Mouse (Mus musculus) intestine, embryonic 14.5 days (tissue): ENCODE measurements at regions not wholly inside any gene's neighbourhood (a gene's known extent, or its start where the extent isn't known, plus 50 kb on each side); places are given as distances from the start of the nearest gene placed in this dataset.

Source experiments
- ATAC-seq: fragments of 200-750 bp; cut with Nextera tagmentation; replicated peaks from 2 replicates; pipeline ENCODE4 v1.8.0; 2017; ENCODE audit warnings: low read depth, moderate number of reproducible peaks, moderate TSS enrichment, moderate library complexity; ENCODE audit not compliant: low FRiP score, low TSS enrichment
- DNase-seq: peaks from one replicate; pipeline ENCODE4 v3.0.0-alpha.2; 2018; ENCODE audit warnings: low spot score
- H3K27ac ChIP-seq: fragments of 300-500 bp; sonication (generic); 2 replicates; pipeline ENCODE4 v1.5.1; 2014; ENCODE audit warnings: low read depth, mild to moderate bottlenecking, control low read depth
- H3K27me3 ChIP-seq: fragments of 300-500 bp; sonication (generic); replicated peaks from 2 replicates; pipeline ENCODE4 v1.6.1; 2014; ENCODE audit warnings: low read length, control low read depth; ENCODE audit not compliant: control insufficient read depth, insufficient read depth
- H3K36me3 ChIP-seq: fragments of 300-500 bp; sonication (generic); 2 replicates; pipeline ENCODE4 v1.6.1; 2014; ENCODE audit warnings: low read length, control low read depth; ENCODE audit not compliant: control insufficient read depth, insufficient read depth
- H3K4me1 ChIP-seq: fragments of 300-500 bp; sonication (generic); replicated peaks from 2 replicates; pipeline ENCODE4 v1.6.1; 2014; ENCODE audit warnings: low read length, control low read depth, mixed read lengths; ENCODE audit not compliant: control insufficient read depth, insufficient read depth
- H3K4me2 ChIP-seq: fragments of 300-500 bp; sonication (generic); 2 replicates; pipeline ENCODE4 v1.6.1; 2014; ENCODE audit warnings: low read length
- H3K4me3 ChIP-seq: fragments of 300-500 bp; sonication (generic); 2 replicates; pipeline ENCODE4 v1.5.1; 2014; ENCODE audit warnings: low read depth, low read length, control low read depth, mixed read lengths
- H3K9ac ChIP-seq: fragments of 300-500 bp; sonication (generic); 2 replicates; pipeline ENCODE4 v1.6.1; 2014; ENCODE audit warnings: mild to moderate bottlenecking, low read length
- H3K9me3 ChIP-seq: fragments of 300-500 bp; sonication (generic); 2 replicates; pipeline ENCODE4 v1.6.1; 2016; ENCODE audit warnings: low read length, control low read depth; ENCODE audit not compliant: control insufficient read depth
- WGBS: fragments of 180-500 bp; shearing (Covaris S2); extraction: QIAGEN DNeasy Blood & Tissue Kit; methylation state at CpG from one replicate; pipeline ENCODE4 v1.1.7; 2014; 5-methylcytosine and 5-hydroxymethylcytosine counted together

GRCm38 (mm10) chr6:12180951-12181350 is 273.3 kb downstream of the Phf14 start:
- 70% methylated on average over 3 of the region's 3 CpGs for WGBS
- Histone ChIP-seq H3K4me2 (no peak overlapping the region), H3K36me3 (no peaks in the 10 kb centered on the region), H3K27ac (no peak overlapping the region), H3K9ac (no peak overlapping the region), H3K4me3 (no peak overlapping the region), H3K9me3 (no peaks in the 10 kb centered on the region), H3K4me1 (no peaks in the 10 kb centered on the region), H3K27me3 (no peaks in the 10 kb centered on the region)
- no peak for ATAC-seq
- no peak for DNase-seq

- no peak for DNase-seq
- WGBS: 63% methylated on average over 1 of the region's 1 CpGs
Measured at GRCm38 (mm10) chr6:12210190-12210589, 302.6 kb downstream of the Phf14 start.

GRCm38 (mm10) chr6:12214526-12215177 is 307.0 kb downstream of the Phf14 start:
- Histone ChIP-seq H3K36me3 (no peaks in the 10 kb centered on the region), H3K4me3 (no peak overlapping the region), H3K4me1 (no peaks in the 10 kb centered on the region), H3K9ac (no peak overlapping the region), H3K27ac (no peak overlapping the region), H3K27me3 (no peaks in the 10 kb centered on the region), H3K4me2 (no peak overlapping the region), H3K9me3 (no peaks in the 10 kb centered on the region)
- 61% methylated on average over 12 of the region's 12 CpGs for WGBS
- DNase-seq (no peak), ATAC-seq (no peak)

More at GRCm38 (mm10) chr6:12210190-12210589, 302.6 kb downstream of the Phf14 start:
- no peak overlapping the region for H3K27ac ChIP-seq
- no peaks in the 10 kb centered on the region for H3K4me1 ChIP-seq
- no peak overlapping the region for H3K4me2 ChIP-seq
- no peak overlapping the region for H3K9ac ChIP-seq
- H3K27me3 ChIP-seq: no peaks in the 10 kb centered on the region
- H3K4me3 ChIP-seq: no peak overlapping the region
- no peaks in the 10 kb centered on the region for H3K9me3 ChIP-seq
- no peaks in the 10 kb centered on the region for H3K36me3 ChIP-seq
- ATAC-seq: no peak

GRCm38 (mm10) chr6:12215178-12215553 is 307.6 kb downstream of the Phf14 start:
- no peak overlapping the region for H3K9ac ChIP-seq
- no peak for DNase-seq
- no peak for ATAC-seq
- 49% methylated on average over 1 of the region's 1 CpGs for WGBS
- no peak overlapping the region for H3K27ac ChIP-seq
- no peak overlapping the region for H3K4me2 ChIP-seq
- H3K36me3 ChIP-seq: no peaks in the 10 kb centered on the region
- no peaks in the 10 kb centered on the region for H3K4me1 ChIP-seq
- H3K4me3 ChIP-seq: no peak overlapping the region
- H3K27me3 ChIP-seq: no peaks in the 10 kb centered on the region
- 0 out of 2 replicates have a peak, but pooled peaks cover 2% of the 10 kb centered on the region for H3K9me3 ChIP-seq

GRCm38 (mm10) chr6:12244151-12244550 is 336.5 kb downstream of the Phf14 start:
- H3K9me3 ChIP-seq: no peaks in the 10 kb centered on the region
- WGBS: 45% methylated on average over 1 of the region's 1 CpGs
- ATAC-seq: no peak

GRCm38 (mm10) chr6:12247975-12248374 is 340.4 kb downstream of the Phf14 start:
- no peaks in the 10 kb centered on the region for H3K4me1 ChIP-seq
- no peak overlapping the region for H3K4me2 ChIP-seq
- DNase-seq (no peak), ATAC-seq (no peak)
- H3K9me3 ChIP-seq: no peaks in the 10 kb centered on the region
- H3K27ac ChIP-seq: no peak overlapping the region
- H3K36me3 ChIP-seq: no peaks in the 10 kb centered on the region
- no peak overlapping the region for H3K4me3 ChIP-seq
- H3K27me3 ChIP-seq: no peaks in the 10 kb centered on the region
- no peak overlapping the region for H3K9ac ChIP-seq

More at GRCm38 (mm10) chr6:12244151-12244550, 336.5 kb downstream of the Phf14 start:
- no peaks in the 10 kb centered on the region for H3K36me3 ChIP-seq
- no peak overlapping the region for H3K9ac ChIP-seq
- no peak overlapping the region for H3K27ac ChIP-seq
- H3K4me1 ChIP-seq: no peaks in the 10 kb centered on the region
- no peak for DNase-seq
- H3K4me3 ChIP-seq: no peak overlapping the region
- no peaks in the 10 kb centered on the region for H3K27me3 ChIP-seq
- no peak overlapping the region for H3K4me2 ChIP-seq

GRCm38 (mm10) chr6:12248599-12248998 is 341.0 kb downstream of the Phf14 start:
- no peak for ATAC-seq

GRCm38 (mm10) chr6:12254507-12254906 is 346.9 kb downstream of the Phf14 start:
- no peak overlapping the region for H3K9ac ChIP-seq
- H3K4me1 ChIP-seq: no peaks in the 10 kb centered on the region
- ATAC-seq (no peak), DNase-seq (no peak)
- H3K4me2 ChIP-seq: no peak overlapping the region
- H3K36me3 ChIP-seq: no peaks in the 10 kb centered on the region
- H3K27ac ChIP-seq: no peak overlapping the region
- WGBS: 96% methylated on average over 3 of the region's 3 CpGs
- H3K27me3 ChIP-seq: no peaks in the 10 kb centered on the region
- no peak overlapping the region for H3K4me3 ChIP-seq
- H3K9me3 ChIP-seq: no peaks in the 10 kb centered on the region

More at GRCm38 (mm10) chr6:12248599-12248998, 341.0 kb downstream of the Phf14 start:
- WGBS: 76% methylated on average over 4 of the region's 4 CpGs
- no peak overlapping the region for H3K4me3 ChIP-seq
- H3K36me3 ChIP-seq: no peaks in the 10 kb centered on the region
- H3K27ac ChIP-seq: no peak overlapping the region
- no peaks in the 10 kb centered on the region for H3K9me3 ChIP-seq
- no peaks in the 10 kb centered on the region for H3K4me1 ChIP-seq
- no peaks in the 10 kb centered on the region for H3K27me3 ChIP-seq
- no peak overlapping the region for H3K4me2 ChIP-seq
- no peak overlapping the region for H3K9ac ChIP-seq
- DNase-seq: no peak

- WGBS: 74% methylated on average over 1 of the region's 1 CpGs
- Histone ChIP-seq H3K4me1 (no peaks in the 10 kb centered on the region), H3K27me3 (no peaks in the 10 kb centered on the region), H3K36me3 (no peaks in the 10 kb centered on the region), H3K27ac (no peak overlapping the region), H3K4me2 (no peak overlapping the region), H3K4me3 (no peak overlapping the region), H3K9me3 (no peaks in the 10 kb centered on the region), H3K9ac (no peak overlapping the region)
- DNase-seq (no peak), ATAC-seq (no peak)
Measured at GRCm38 (mm10) chr6:12255434-12255833, 347.8 kb downstream of the Phf14 start.
